Mouse (Mus musculus) embryonic facial prominence, embryonic 13.5 days (tissue): ENCODE data around the gene Olfr1411. TPM values are rescaled to one million over a fixed set of nuclear protein-coding genes. Genes with fewer than 3 reads are reported as not detected.

Source experiments
- ATAC-seq: fragments of 200-750 bp; cut with Nextera tagmentation; 2 replicates; pipeline ENCODE4 v1.8.0; 2017; ENCODE audit warnings: low read depth; ENCODE audit not compliant: insufficient number of reproducible peaks, insufficient read depth, low FRiP score, low TSS enrichment
- H3K27ac ChIP-seq: fragments of 300-500 bp; sonication (generic); 2 replicates; pipeline ENCODE4 v1.5.1; 2015; ENCODE audit warnings: moderate library complexity, mild to moderate bottlenecking, inconsistent platforms
- H3K27me3 ChIP-seq: fragments of 300-500 bp; sonication (generic); 2 replicates; pipeline ENCODE4 v1.6.1; 2015; ENCODE audit warnings: mild to moderate bottlenecking, inconsistent platforms
- H3K36me3 ChIP-seq: fragments of 300-500 bp; sonication (generic); 2 replicates; pipeline ENCODE4 v1.6.1; 2015; ENCODE audit warnings: mild to moderate bottlenecking, inconsistent platforms
- H3K4me1 ChIP-seq: fragments of 300-500 bp; sonication (generic); 2 replicates; pipeline ENCODE4 v1.6.1; 2015; ENCODE audit warnings: inconsistent platforms
- H3K4me2 ChIP-seq: fragments of 300-500 bp; sonication (generic); 2 replicates; pipeline ENCODE4 v1.6.1; 2015; ENCODE audit warnings: moderate library complexity, mild to moderate bottlenecking, inconsistent platforms
- H3K4me3 ChIP-seq: fragments of 300-500 bp; sonication (generic); 2 replicates; pipeline ENCODE4 v1.5.1; 2015; ENCODE audit warnings: mild to moderate bottlenecking, inconsistent platforms
- H3K9ac ChIP-seq: fragments of 300-500 bp; sonication (generic); 2 replicates; pipeline ENCODE4 v1.6.1; 2015; ENCODE audit warnings: mild to moderate bottlenecking, inconsistent platforms
- H3K9me3 ChIP-seq: fragments of 300-500 bp; sonication (generic); 2 replicates; pipeline ENCODE4 v1.6.1; 2016; ENCODE audit warnings: inconsistent platforms
- WGBS: fragments of 180-500 bp; shearing (Covaris S2); methylation state at CpG from one replicate; pipeline ENCODE4 v1.1.7; 2015; ENCODE audit warnings: mixed read lengths; 5-methylcytosine and 5-hydroxymethylcytosine counted together
- polyA plus RNA-seq: library from polyadenylated mRNA; unstranded; fragments of >200 nt; fragmentation: Nextera tagmentation; extraction: Ambion mirVana; gene quantifications from 2 replicates; pipeline ENCODE4 v1.2.1, GENCODE M21; 2015

Gene Olfr1411
- not detected in 2 replicates for polyA plus RNA-seq

- no peak within 1 kb of the TSS for H3K4me2 ChIP-seq
- no peak within 1 kb of the TSS for H3K4me3 ChIP-seq
- ATAC-seq, result no peak
- no peak within 1 kb of the TSS for H3K27ac ChIP-seq
- no peaks in the 10 kb centered on the region for H3K4me1 ChIP-seq
- H3K27me3 ChIP-seq, result no peaks in the 10 kb centered on the region
- no peak within 1 kb of the TSS for H3K9ac ChIP-seq
- no peaks in the 10 kb centered on the region for H3K36me3 ChIP-seq
- H3K9me3 ChIP-seq, result no peaks in the 10 kb centered on the region
Observed at GRCm38 (mm10) chr1:92594111-92594510, at the start of gene Olfr1411. TSS of gene Olfr1411 (plus strand) at chr1:92594411.

- H3K36me3 ChIP-seq, result no peaks in the 10 kb centered on the region
- 77% methylated on average over 2 of the region's 2 CpGs for WGBS
- H3K27me3 ChIP-seq, result 0 out of 2 replicates have a peak, but pooled peaks cover 3% of the 10 kb centered on the region
- no peaks in the 10 kb centered on the region for H3K4me1 ChIP-seq
- H3K4me2 ChIP-seq, result no peak overlapping the region
- no peak for ATAC-seq
- no peak overlapping the region for H3K27ac ChIP-seq
- no peaks in the 10 kb centered on the region for H3K9me3 ChIP-seq
- no peak overlapping the region for H3K4me3 ChIP-seq
- no peak overlapping the region for H3K9ac ChIP-seq
Observed at GRCm38 (mm10) chr1:92545929-92546328, 48.3 kb upstream of the Olfr1411 start.

GRCm38 (mm10) chr1:92571022-92571421 is 23.2 kb upstream of the Olfr1411 start, which contains the start of gene Olfr1413:
TSS of gene Olfr1413 (plus strand) at chr1:92571322.
- Histone ChIP-seq H3K36me3 (no peaks in the 10 kb centered on the region), H3K9me3 (no peaks in the 10 kb centered on the region), H3K4me3 (no peak within 1 kb of the TSS), H3K27me3 (no peaks in the 10 kb centered on the region), H3K4me2 (no peak within 1 kb of the TSS), H3K9ac (no peak within 1 kb of the TSS), H3K4me1 (no peaks in the 10 kb centered on the region), H3K27ac (no peak within 1 kb of the TSS)
- ATAC-seq, result no peak
- 81% methylated on average over 3 of the region's 3 CpGs for WGBS

- no peaks in the 10 kb centered on the region for H3K27me3 ChIP-seq
- H3K36me3 ChIP-seq, result no peaks in the 10 kb centered on the region
- H3K9me3 ChIP-seq, result no peaks in the 10 kb centered on the region
- H3K4me3 ChIP-seq, result no peak within 1 kb of the TSS
- no peak within 1 kb of the TSS for H3K27ac ChIP-seq
- H3K4me1 ChIP-seq, result no peaks in the 10 kb centered on the region
- no peak within 1 kb of the TSS for H3K9ac ChIP-seq
- 86% methylated on average over 2 of the region's 2 CpGs for WGBS
- H3K4me2 ChIP-seq, result no peak within 1 kb of the TSS
- ATAC-seq, result no peak
Observed at GRCm38 (mm10) chr1:92585479-92585878, 8.7 kb upstream of the Olfr1411 start, which contains the start of gene Olfr1412. TSS of gene Olfr1412 (plus strand) at chr1:92585779.

- no peak overlapping the region for H3K4me3 ChIP-seq
- H3K9ac ChIP-seq, result no peak overlapping the region
- no peaks in the 10 kb centered on the region for H3K9me3 ChIP-seq
- no peaks in the 10 kb centered on the region for H3K36me3 ChIP-seq
- no peak overlapping the region for H3K4me2 ChIP-seq
- H3K4me1 ChIP-seq, result no peaks in the 10 kb centered on the region
- ATAC-seq, result no peak
- 79% methylated on average over 3 of the region's 3 CpGs for WGBS
- H3K27me3 ChIP-seq, result no peaks in the 10 kb centered on the region
- no peak overlapping the region for H3K27ac ChIP-seq
Observed at GRCm38 (mm10) chr1:92596019-92596418, 1.8 kb downstream of the Olfr1411 start.

- Histone ChIP-seq H3K27me3 (no peaks in the 10 kb centered on the region), H3K4me3 (no peak within 1 kb of the TSS), H3K36me3 (no peaks in the 10 kb centered on the region), H3K4me1 (no peaks in the 10 kb centered on the region), H3K9ac (no peak within 1 kb of the TSS), H3K4me2 (no peak within 1 kb of the TSS), H3K27ac (no peak within 1 kb of the TSS), H3K9me3 (no peaks in the 10 kb centered on the region; the same call in 1 of the 2 replicates)
- no peak for ATAC-seq
- 83% methylated on average over 1 of the region's 1 CpGs for WGBS
Observed at GRCm38 (mm10) chr1:92605482-92605881, 11.3 kb downstream of the Olfr1411 start, which contains the start of gene Olfr1410. TSS of gene Olfr1410 (plus strand) at chr1:92605782.

GRCm38 (mm10) chr1:92607711-92608110 is 13.5 kb downstream of the Olfr1411 start:
- Histone ChIP-seq H3K4me3 (no peak overlapping the region), H3K9ac (no peak overlapping the region), H3K4me2 (no peak overlapping the region), H3K36me3 (no peaks in the 10 kb centered on the region), H3K27ac (no peak overlapping the region), H3K9me3 (no peaks in the 10 kb centered on the region; the same call in 1 of the 2 replicates), H3K27me3 (peaks cover 4% of the 10 kb centered on the region; the same call in 1 of the 2 replicates), H3K4me1 (no peaks in the 10 kb centered on the region)
- ATAC-seq, result no peak
- WGBS, result 83% methylated on average over 4 of the region's 4 CpGs

- no peak overlapping the region for H3K4me3 ChIP-seq
- no peak overlapping the region for H3K9ac ChIP-seq
- no peak for ATAC-seq
- no peak overlapping the region for H3K4me2 ChIP-seq
- 6% methylated on average over 5 of the region's 5 CpGs for WGBS
- H3K36me3 ChIP-seq, result no peaks in the 10 kb centered on the region
- H3K27me3 ChIP-seq, result peaks cover 10% of the 10 kb centered on the region; the same call in 1 of the 2 replicates
- H3K27ac ChIP-seq, result no peak overlapping the region
- H3K9me3 ChIP-seq, result no peaks in the 10 kb centered on the region; the same call in 1 of the 2 replicates
- no peaks in the 10 kb centered on the region for H3K4me1 ChIP-seq
Observed at GRCm38 (mm10) chr1:92611008-92611407, 16.8 kb downstream of the Olfr1411 start.

- WGBS, result 48% methylated on average over 4 of the region's 4 CpGs
- Histone ChIP-seq H3K4me2 (no peak overlapping the region), H3K9ac (no peak overlapping the region), H3K4me3 (no peak overlapping the region), H3K4me1 (no peaks in the 10 kb centered on the region), H3K9me3 (no peaks in the 10 kb centered on the region; the same call in 1 of the 2 replicates), H3K27me3 (peaks cover 15% of the 10 kb centered on the region), H3K27ac (no peak overlapping the region), H3K36me3 (no peaks in the 10 kb centered on the region)
- ATAC-seq, result no peak
Observed at GRCm38 (mm10) chr1:92613175-92613574, 19.0 kb downstream of the Olfr1411 start.

GRCm38 (mm10) chr1:92614516-92614915 is 20.3 kb downstream of the Olfr1411 start:
- no peak for ATAC-seq
- WGBS, result 18% methylated on average over 1 of the region's 1 CpGs
- no peaks in the 10 kb centered on the region; the same call in 1 of the 2 replicates for H3K9me3 ChIP-seq
- H3K27ac ChIP-seq, result no peak overlapping the region
- no peak overlapping the region for H3K4me3 ChIP-seq
- H3K36me3 ChIP-seq, result no peaks in the 10 kb centered on the region
- H3K27me3 ChIP-seq, result peaks cover 18% of the 10 kb centered on the region
- no peak overlapping the region for H3K4me2 ChIP-seq
- H3K9ac ChIP-seq, result no peak overlapping the region
- H3K4me1 ChIP-seq, result no peaks in the 10 kb centered on the region

GRCm38 (mm10) chr1:92616046-92616445 is 21.8 kb downstream of the Olfr1411 start:
- Histone ChIP-seq H3K4me1 (no peaks in the 10 kb centered on the region), H3K9me3 (no peaks in the 10 kb centered on the region), H3K27me3 (peaks cover 18% of the 10 kb centered on the region), H3K36me3 (no peaks in the 10 kb centered on the region), H3K9ac (no peak overlapping the region), H3K4me3 (no peak overlapping the region), H3K27ac (no peak overlapping the region), H3K4me2 (no peak overlapping the region)
- WGBS, result 69% methylated on average over 1 of the region's 1 CpGs
- no peak for ATAC-seq

GRCm38 (mm10) chr1:92617488-92617887 is 23.3 kb downstream of the Olfr1411 start, which contains the start of gene Olfr12:
TSS of gene Olfr12 (plus strand) at chr1:92617788.
- H3K4me2 ChIP-seq, result no peak within 1 kb of the TSS
- no peak within 1 kb of the TSS for H3K9ac ChIP-seq
- no peak within 1 kb of the TSS for H3K27ac ChIP-seq
- no peaks in the 10 kb centered on the region for H3K36me3 ChIP-seq
- H3K9me3 ChIP-seq, result no peaks in the 10 kb centered on the region
- WGBS, result 66% methylated on average over 2 of the region's 2 CpGs
- H3K4me1 ChIP-seq, result no peaks in the 10 kb centered on the region
- no peak within 1 kb of the TSS for H3K4me3 ChIP-seq
- ATAC-seq, result no peak
- H3K27me3 ChIP-seq, result peaks cover 16% of the 10 kb centered on the region
